Mouse (Mus musculus) cerebellum, adult 11 months (tissue): ENCODE data around the gene Cyp2d11.
A peak's percentile ranks its signal among the peaks of the same experiment; 100 is the strongest.
"Not testable (repeated sequence)": the region's sequence is repeated elsewhere in the genome, so short reads cannot be mapped to it uniquely, and the experiment has no call there.

Experiments used
- DNase-seq: peaks from one replicate; pipeline ENCODE4 v3.0.0; 2022

The Cyp2d11 gene

DNA sequence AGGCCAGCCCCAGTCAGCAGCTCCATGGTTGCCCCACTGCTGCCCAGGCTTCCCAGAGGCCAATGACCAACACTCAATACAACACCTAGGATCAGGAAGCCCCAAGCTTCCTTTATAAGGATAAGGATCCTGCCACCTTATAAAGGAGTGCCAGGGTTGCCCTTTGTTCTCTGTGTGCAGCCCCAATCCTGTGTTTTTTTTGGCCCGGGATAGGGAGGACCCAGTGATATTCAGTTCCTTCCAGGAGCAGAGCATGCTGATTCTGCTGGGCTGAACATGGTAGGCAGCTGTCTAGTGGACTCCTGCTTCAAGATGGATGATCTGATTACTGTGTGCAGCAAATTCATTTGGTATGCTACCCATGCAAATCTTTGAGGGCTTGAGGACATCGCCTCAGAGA lies at the start of gene Cyp2d11:
Gene Cyp2d11 (minus strand): TSS at position 101 of the 400 bp plus-strand sequence.
- not testable (repeated sequence) for DNase-seq

DNA sequence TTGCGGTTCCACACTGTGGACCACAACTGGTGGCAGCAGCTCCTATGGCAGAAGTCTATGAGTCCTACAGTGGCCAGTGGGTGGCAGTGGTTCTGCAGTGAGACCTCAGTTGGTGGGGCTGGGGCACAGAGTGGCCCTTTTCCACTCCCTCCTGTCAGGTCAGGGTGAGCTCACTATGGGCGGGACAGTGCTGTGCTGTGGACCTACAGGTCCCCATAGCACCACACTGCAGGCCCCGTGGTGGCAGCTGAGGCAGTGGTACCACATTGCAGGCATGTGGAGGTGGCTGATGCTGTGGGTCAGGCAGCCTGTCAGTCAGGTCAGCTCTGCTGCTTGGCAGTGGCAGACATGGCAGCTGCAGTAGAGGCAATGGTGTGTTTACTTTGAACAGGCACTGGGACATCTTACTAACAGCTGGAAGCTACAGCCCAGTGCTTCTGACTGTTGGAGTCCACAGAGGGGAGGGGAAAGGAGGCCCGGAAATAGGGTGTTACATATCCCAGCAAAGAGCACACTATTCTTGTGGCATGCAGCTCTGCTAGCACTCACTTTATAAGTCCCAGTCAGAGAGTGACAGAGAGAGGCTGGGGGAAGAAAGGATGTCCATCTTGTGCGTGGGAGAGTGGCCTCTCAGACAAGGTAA lies 44.3 kb upstream of the Cyp2d11 start:
- DNase-seq: no peak

DNA sequence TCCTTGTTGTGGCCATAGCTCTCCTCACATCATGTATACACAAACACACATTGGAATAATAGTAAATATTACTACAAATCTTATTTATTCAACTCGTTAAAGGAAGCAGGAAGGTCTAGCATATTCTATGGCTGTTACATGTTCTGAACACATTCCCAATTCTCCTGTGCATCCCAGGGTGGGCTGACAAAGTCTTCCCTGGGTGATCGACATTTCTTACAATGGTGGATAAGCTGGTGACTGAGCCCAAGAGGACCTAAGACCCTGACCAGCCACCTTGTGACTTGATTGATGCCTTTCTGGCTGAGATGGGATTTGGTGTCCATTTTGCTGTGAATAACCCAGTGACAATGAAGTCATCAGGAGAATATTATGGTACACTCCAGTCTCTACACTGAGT lies 41.8 kb upstream of the Cyp2d11 start:
- DNase-seq: no peak

DNA sequence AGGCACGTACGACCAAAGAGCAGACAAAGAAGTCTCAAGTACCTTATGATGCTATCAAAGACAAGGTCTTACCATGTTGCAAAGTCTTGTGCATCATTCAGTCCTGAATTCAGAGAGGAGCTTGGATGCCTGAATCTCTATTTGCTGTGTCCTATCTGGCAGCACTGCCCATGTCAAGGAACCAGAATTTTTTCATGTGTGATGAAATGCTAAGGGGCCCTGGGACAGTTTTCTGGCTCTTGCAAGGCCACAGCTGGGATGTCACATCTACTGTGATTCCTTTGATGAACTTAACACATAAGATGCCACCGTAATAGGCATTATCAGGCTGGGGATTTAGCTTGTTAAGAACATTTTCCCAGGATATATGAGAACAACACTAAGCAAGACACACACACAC lies 41.2 kb upstream of the Cyp2d11 start:
- DNase-seq: no peak

DNA sequence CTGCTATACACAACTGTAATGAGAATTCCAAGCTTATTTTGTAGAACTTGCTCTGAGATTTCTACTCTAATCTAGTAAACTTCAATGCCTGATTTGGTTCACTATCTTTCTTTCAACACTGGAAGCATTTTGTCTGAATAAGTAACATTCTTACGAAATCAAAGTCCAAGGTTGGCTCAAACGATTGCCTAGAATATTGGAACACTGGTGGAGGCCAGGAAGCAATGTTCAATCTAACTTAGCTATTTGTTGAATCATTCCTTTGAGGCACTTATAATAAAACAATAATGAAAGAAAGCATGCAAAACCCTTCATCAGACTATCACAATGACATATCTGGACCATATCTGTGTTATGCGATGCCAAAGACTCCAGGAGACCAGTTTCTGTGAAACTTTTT lies 40.7 kb upstream of the Cyp2d11 start:
- DNase-seq: no peak

DNA sequence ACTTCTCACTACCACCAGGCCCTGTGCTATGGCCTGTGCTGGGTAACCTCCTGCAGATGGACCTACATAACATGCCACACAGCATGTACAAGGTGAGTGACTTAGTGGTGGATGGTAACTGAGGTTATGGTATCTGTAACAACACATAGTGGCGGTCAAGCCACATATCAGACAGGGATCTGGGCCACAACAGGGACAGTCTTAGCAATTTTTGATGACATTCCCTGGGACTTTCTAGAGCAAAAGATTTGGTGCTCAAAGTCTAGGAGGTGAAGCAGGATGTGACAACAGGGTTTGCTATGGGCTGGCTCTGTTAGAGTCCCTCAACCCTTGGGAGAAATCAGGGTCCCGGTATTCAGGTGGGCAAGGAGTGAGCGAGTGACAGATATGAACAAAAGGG lies 39.8 kb upstream of the Cyp2d11 start:
- no peak for DNase-seq

DNA sequence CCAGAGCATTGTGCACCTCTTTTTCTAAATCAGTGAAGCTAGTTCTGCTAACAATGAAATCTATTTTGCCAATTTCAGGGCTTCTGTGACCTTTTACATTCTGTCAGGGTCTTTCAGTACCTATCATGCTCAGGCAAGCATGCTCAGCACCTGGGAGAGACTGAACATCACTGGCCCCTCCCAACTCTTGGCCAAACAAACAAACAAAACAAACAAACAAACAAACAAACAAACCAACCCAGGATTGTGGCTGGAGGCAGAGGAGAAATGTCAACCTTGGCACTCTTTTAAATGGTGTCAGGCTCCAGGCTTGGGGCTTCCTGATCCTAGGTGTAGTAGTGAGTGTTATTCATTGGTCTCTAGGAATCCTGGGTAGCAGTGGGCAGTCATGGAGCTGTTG lies 39.3 kb upstream of the Cyp2d11 start, which contains the start of gene Cyp2d9:
Gene Cyp2d9 (plus strand): TSS at position 301 of the 400 bp plus-strand sequence.
- no peak for DNase-seq

DNA sequence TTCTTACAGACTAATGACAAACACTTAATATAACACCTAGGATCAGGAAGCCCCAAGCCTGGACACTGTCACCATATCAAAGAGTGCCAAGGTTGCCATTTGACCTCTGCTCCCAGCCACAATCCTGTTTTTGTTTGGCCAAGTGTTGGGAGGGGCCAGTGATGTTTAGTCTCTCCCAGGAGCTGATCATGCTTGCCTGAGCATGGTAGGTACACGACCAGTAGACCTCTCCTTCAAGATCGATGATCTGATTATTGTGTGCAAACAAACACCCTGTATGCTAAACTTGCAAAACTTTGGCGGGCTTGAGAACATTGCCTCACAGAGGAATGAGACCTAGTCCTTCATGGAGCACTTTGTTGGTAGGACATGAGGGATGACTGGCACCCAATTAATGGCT lies 29.6 kb upstream of the Cyp2d11 start:
- no peak for DNase-seq

DNA sequence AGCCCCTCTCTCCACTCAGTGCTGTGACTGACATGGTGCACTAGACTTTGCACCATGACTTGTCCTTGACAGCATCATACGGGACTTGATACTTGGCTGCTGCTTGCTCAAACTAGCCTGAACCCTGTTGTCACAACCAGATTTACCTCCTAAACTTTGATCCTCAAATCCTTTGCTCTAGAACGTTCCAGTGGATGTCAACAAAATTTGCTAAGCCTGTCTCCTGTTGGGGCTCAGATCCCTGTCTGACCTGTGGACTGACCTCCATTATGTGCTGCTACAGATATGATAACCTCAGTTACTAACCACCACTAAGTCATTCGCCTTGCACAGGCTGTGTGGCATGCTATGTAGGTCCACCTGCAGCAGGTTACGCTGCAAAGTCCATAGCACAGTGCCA lies 29.1 kb upstream of the Cyp2d11 start:
- DNase-seq: no peak

DNA sequence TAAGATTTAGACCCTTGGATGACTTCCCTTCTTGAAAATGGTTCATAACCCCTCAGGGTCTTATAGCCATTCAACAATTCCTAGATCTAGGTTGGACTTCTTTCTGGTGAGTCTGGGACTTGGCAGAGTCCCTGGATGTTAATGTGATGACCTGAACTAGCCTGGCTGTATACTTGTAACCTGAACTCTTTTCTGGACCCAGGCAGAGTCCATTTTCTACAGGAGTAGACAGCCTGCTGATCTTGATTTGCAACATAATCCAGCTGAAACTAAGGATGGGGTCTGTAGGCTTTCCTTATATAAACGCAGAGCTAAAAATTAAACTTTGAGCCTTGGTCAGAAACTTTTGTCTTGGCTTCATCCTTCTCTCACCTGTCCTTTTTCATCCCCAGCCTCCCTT lies 24.8 kb upstream of the Cyp2d11 start:
- no peak for DNase-seq

DNA sequence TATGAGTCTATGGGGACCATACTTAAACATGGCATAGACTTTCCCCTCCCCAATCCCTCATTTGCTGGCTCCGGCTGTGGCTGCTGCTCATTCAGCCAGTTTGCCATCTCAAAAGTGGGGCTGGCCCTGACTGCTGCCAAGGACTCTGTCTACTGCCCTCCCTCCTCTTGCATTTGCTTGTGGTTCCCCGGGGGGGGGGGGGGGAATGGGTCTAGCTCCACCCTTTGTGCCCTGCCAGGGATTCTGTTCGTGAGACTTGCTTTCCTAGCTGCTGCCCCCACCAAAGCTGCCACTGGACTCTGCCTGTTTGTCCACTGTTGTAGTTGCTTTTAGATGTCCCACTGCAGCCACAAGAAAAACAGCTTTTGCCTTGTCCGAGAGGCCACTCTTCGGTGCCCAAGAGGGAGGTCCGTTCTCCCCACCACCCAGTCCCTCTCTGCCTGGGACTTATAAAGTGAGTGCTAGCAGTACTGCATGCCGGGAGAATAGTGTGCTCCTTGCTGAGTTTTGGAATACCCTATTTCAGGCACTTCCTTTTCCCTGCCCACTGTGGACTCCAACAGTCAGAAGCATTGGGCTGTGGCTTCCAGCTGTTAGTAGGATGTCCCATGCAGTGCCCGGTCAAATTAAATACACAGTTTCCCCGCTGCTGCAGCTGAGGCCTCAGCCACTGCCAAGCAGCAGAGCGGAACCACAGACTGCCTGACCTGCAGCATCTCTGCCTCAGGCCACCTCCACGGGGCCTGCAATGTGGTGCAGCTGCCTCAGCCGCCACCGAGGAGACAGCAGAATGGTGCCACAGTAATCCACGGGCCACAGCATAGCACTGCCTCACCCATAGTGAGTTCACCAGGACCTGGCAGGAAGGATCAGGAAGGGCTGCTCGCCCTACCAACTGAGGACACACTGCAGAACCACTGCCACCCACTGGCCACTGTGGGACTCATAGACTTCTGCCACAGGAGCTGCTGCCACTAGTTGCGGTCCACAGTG lies 23.3 kb upstream of the Cyp2d11 start:
- peak; percentile 86 for DNase-seq

DNA sequence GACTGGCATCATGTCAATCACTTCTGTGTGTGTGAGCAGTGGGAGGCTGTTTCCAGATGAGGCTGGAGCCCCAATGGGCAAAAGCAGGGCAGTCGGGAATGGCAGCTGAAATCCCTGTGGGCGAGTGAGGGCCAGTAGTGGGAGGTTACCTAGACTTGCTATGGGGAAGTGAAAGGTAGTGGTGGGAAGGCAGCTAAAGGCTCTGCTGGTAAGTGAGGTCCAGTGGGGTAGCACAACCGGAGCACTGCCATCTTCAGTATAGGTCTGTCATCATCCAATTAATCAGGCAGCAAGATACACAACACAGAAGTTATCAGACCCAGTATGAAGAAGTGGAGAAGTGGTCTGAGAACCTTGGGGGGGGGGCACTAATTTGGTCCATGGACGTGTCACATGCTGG lies 13.7 kb upstream of the Cyp2d11 start:
- DNase-seq: no peak

DNA sequence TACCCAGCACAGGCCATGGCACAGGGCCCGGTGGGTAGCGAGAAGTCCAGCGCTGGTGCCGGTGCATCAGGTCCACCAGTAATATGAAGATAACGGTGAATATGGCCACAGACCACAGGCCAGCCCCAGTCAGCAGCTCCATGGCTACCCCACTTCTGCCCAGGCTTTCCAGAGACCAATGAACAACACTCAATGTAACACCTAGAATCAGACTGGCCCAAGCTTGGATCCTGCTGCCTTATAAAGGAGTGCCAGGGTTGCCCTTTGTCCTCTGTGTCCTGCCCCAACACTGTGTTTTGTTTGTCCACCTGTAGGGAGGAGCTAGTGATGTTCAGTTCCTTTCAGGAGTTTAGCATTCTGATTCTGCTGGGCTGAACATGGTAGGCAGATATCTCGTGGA lies 13.2 kb upstream of the Cyp2d11 start, which contains the start of gene Cyp2d10:
Gene Cyp2d10 (minus strand): TSS at position 215 of the 400 bp plus-strand sequence.
- DNase-seq: no peak

DNA sequence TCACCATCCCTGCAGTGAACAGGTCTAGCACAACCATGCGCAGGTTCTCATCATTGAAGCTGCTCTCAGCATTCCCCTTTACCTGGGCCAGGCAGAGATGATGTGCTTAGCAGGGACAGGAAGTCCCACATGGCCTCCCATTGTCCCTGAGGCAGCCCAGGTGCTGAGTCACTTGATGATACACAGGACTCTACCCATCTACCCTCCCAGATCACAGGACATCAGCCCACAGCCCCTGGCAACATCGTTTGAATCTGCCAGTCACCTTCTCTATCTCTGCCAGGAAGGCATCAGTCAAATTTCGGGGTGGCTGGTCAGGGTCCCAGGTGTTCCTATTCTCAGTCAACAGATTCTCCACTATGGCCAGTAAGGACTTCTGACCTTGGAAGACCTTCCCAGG lies 10.3 kb upstream of the Cyp2d11 start:
- no peak for DNase-seq

DNA sequence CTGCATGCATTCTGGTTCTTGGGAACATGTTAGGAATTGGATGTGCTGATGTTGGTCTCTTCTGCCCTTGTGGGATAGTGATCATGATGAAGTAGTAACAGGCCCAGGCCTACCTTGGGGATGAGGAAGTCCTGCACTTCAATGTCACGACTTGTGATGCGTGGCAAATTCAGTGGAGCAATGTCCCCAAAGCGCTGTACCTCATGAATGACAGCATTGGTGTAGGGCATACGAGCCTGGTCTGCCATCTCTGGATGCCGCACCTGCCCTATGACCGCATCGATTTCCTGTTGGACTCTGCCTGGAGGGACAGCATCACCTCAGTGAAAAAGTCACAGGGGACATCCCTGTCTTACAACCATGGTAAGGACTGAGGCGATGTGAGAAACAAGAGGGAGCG lies 9.8 kb upstream of the Cyp2d11 start:
- DNase-seq: no peak

DNA sequence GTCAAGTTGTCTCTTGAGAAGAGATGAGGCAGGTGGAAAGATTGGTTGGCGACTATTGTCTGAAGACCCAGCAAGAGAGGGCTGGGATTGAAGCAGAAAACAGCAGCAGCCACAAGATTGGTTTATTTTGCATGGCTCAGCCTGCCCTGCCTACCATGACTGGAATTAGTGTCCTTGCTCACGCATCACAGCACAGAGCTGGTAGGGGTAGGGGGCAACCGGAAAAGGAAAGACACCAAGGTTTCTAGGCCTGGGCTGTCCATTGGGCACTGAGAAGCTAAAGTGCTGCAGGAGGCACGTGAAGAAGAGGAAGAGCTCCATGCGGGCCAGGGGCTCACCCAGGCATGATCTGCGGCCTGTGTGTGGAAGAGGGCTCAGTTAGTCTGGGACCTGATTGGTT lies 8.9 kb upstream of the Cyp2d11 start:
- DNase-seq: no peak

DNA sequence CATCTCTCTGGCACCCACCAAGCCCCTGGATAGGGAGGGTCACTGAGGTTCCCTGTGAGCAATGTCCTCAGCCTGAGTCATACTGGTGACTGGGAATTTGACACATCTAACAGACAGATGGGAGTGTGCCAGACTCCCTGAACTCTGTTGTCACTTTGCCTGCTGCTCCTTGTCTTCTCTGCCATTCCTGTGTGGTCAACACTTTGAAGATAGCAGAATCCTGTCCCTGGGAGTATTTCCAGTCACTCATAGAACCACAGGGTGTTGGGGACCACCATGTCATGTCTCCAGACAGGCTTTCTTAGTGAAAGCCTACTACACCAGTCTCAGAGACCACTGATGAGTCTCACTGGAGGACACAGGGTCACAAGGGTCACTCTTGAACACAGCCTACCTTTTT lies 8.3 kb upstream of the Cyp2d11 start:
- no peak for DNase-seq

DNA sequence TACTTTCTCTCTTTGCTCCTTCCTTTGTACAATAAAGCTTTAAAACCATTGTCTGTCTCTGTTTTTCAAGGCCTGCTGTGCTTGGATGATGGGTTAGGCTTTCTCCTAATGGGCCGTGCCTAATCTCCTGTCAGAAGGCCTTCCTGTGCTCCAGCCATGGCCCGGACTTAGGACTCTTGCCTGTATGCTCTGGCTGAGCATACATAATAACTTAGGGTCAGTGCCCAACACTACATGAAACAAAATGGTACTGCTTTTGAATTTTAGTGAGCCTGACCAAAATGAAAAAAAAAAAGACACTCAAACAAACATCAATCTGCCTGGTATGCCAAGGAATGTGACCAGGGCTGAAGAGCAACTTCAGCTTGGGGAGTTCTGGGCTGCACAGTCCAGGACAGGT lies 7.7 kb upstream of the Cyp2d11 start:
- no peak for DNase-seq

DNA sequence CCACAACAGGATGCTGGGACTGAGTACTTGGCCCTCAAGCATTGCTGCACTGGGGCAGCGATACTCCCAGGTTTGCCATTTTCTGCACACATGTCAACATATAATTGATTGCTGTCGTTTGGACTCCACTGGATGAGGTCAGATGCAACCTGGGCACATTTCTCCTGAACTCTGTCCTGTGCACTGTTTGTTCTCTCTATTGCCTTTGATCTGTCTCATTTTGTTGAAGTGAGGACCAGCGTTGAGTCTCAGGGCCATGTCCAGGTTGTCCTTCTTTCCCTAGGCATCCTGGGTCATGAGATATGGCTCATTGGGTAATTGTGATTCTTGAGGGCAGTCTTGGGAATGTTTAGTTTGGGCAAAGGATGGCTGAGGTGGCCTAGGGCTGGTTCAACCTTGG lies 2.1 kb upstream of the Cyp2d11 start:
- not testable (repeated sequence) for DNase-seq

DNA sequence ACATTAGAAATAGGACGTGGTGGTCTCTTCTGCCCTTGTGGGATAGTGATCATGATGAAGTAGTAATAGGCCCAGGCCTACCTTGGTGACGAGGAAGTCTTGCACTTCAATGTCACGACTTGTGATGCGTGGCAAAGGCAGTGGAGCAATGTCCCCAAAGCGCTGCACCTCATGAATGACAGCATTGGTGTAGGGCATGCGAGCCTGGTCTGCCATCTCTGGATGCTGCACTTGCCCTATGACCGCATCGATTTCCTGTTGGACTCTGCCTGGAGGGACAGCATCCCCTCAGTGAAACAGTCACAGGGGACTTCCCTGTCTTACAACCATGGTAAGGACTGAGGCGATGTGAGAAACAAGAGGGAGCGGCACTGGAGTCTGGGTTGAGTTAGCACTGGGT lies 3.9 kb downstream of the Cyp2d11 start:
- not testable (repeated sequence) for DNase-seq

DNA sequence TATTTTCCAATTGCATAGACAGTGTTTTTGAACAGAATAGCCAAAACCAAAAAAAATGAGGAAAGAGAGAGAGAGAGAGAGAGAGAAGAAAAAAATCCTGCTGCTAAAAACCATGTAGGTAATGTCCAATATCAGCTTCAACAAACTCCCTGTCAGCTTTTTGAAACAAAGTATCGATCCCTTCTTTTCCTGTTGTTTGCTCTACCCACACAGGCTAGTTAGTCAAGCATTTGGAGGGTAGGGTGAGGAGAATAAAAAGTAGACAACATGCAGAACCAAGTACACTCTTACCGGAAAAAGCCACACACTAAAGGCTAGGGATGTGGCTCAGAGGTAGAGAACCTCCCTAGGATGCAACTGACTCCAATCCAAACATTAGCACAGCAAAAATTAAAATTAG lies 8.1 kb downstream of the Cyp2d11 start:
- DNase-seq: no peak

DNA sequence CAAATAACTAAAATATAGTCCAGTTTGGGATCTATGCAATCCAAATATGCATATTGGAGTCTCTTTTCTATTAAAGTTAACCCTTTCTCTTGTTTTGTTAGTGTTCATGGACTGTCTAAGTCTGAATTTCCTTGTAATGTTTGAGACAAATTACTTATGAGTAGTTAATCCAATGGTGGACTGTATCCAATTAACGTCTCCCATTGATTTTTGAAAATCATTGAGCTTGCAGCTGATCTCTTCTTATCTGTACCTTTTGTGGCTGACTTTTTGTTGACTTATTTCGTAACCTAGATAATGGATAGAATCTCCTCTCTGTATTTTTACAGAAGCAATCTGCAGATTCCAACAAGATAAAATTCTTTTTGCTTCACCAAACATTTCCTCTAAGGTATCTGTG lies 11.4 kb downstream of the Cyp2d11 start:
- DNase-seq: no peak

DNA sequence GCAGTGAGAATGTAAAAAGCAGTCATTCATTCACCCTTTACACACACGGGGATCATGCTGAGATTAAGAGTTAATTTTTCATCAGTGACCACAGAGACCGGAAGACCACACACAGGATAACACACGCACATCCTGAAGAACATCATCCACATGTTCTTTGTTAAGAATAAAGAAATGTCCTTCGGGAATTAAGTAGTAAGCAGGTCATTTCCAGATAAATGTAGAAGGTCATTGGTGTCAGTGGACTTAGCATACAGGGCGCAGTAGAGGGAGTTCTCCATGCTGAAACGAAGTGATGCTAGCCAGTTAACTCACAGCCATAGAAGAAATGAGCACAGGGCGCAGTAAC lies 13.1 kb downstream of the Cyp2d11 start:
- no peak for DNase-seq
